ENCODE assay signal across 22 mouse cellular contexts in genomic region chr6:103028150-103028549, GRCm38 (mm10).
A peak's percentile ranks its signal among the peaks of the same experiment; 100 is the strongest.
DNase-seq lines count a peak whose midpoint lies in the region; ATAC-seq and TF ChIP-seq lines count a peak whose summit lies in the region.
"Had no signal": no experiment of that assay in that cellular context is flagged by ENCODE, and none has a peak within 500 bp of the region (broad histone marks: within the 10 kb centered on the region; RNA-seq: fewer than 3 reads in every experiment).

No protein-coding gene starts in this region.

- no peaks in the 10 kb centered on the region for H3K4me1 ChIP-seq in intestine, embryonic 15.5 days (replicated peaks)
- no peaks in the 10 kb centered on the region for H3K4me1 ChIP-seq in intestine, postnatal 0 days (replicated peaks; ENCODE audit: control insufficient read depth, insufficient read depth, low read length)
- no peaks in the 10 kb centered on the region for H3K4me1 ChIP-seq in forebrain, embryonic 16.5 days (replicated peaks; ENCODE audit: control insufficient read depth, insufficient read depth, low read length)
- H3K4me1 ChIP-seq: forebrain, embryonic 10.5 days; limb, embryonic 15.5 days; midbrain, embryonic 12.5 days had no signal

- DNase-seq in frontal cortex, postnatal 25 days (ENCODE audit: low spot score in 2 of 2), result peak; percentile 3 to 4
- peak in 1 of 2 experiments; percentile 10 for DNase-seq in left cerebral cortex, adult 2 months (ENCODE audit: extremely low spot score in 1 of 2, low spot score in 2 of 2)
- DNase-seq in right cerebral cortex, postnatal 25 days, result peak; percentile 9
- DNase-seq in urinary bladder, adult 18-20 months (ENCODE audit: low spot score in 2 of 2), result no peak
- no peak for DNase-seq in adrenal gland, postnatal 25 days
- DNase-seq: adrenal gland, postnatal 36 days; cerebellum, postnatal 10 days; heart, adult 11 months; kidney, adult 11 months; kidney, postnatal 4 days; lung, adult 2 months; lung, postnatal 4 days had no signal

- H3K9me3 ChIP-seq in intestine, embryonic 15.5 days, result no peaks in the 10 kb centered on the region
- no peaks in the 10 kb centered on the region for H3K9me3 ChIP-seq in intestine, postnatal 0 days (ENCODE audit: control insufficient read depth)
- no peaks in the 10 kb centered on the region for H3K9me3 ChIP-seq in forebrain, embryonic 16.5 days (ENCODE audit: control insufficient read depth, low read length)
- H3K9me3 ChIP-seq: embryonic facial prominence, embryonic 13.5 days; forebrain, embryonic 10.5 days; limb, embryonic 15.5 days; midbrain, embryonic 12.5 days had no signal

- no peak overlapping the region for H3K4me3 ChIP-seq in intestine, embryonic 15.5 days (replicated peaks)
- H3K4me3 ChIP-seq in intestine, postnatal 0 days (ENCODE audit: low read depth, low read length), result no peak overlapping the region
- H3K4me3 ChIP-seq in left cerebral cortex, adult 2 months, result no peak overlapping the region
- no peak overlapping the region for H3K4me3 ChIP-seq in forebrain, embryonic 16.5 days (replicated peaks; ENCODE audit: low read length)
- H3K4me3 ChIP-seq: embryonic facial prominence, embryonic 13.5 days; forebrain, embryonic 10.5 days; limb, embryonic 15.5 days; midbrain, embryonic 12.5 days; myocyte had no signal

- peak; percentile 31; the same call in 1 of the 2 replicates for ATAC-seq in intestine, embryonic 15.5 days
- no peak for ATAC-seq in intestine, postnatal 0 days
- no peak for ATAC-seq in forebrain, embryonic 16.5 days
- ATAC-seq: activated CD4-positive, CD25-positive, alpha-beta regulatory T cell, adult 4 months had no signal

- TF ChIP-seq CTCF in intestine, postnatal 0 days (IDR thresholded peaks at IDR 0.05; ENCODE audit: low read depth), result no peak
- no peak for TF ChIP-seq CTCF in left cerebral cortex, adult 2 months (IDR thresholded peaks at IDR 0.05)

- intact Hi-C loops in left cerebral cortex, adult 2 months (cut with DNase I), result no loop called here

- H3K36me3 ChIP-seq in intestine, embryonic 15.5 days, result no peaks in the 10 kb centered on the region
- H3K36me3 ChIP-seq in intestine, postnatal 0 days (ENCODE audit: control insufficient read depth, insufficient read depth), result no peaks in the 10 kb centered on the region
- H3K36me3 ChIP-seq in forebrain, embryonic 16.5 days (ENCODE audit: control insufficient read depth, insufficient read depth), result no peaks in the 10 kb centered on the region
- H3K36me3 ChIP-seq: embryonic facial prominence, embryonic 13.5 days; forebrain, embryonic 10.5 days; limb, embryonic 15.5 days; midbrain, embryonic 12.5 days had no signal

- no peaks in the 10 kb centered on the region for H3K27me3 ChIP-seq in intestine, embryonic 15.5 days (replicated peaks)
- H3K27me3 ChIP-seq in intestine, postnatal 0 days (replicated peaks; ENCODE audit: control insufficient read depth, insufficient read depth, low read length), result no peaks in the 10 kb centered on the region
- H3K27me3 ChIP-seq in forebrain, embryonic 16.5 days (replicated peaks; ENCODE audit: control insufficient read depth, insufficient read depth, low read length), result no peaks in the 10 kb centered on the region
- H3K27me3 ChIP-seq: embryonic facial prominence, embryonic 13.5 days; limb, embryonic 15.5 days; midbrain, embryonic 12.5 days had no signal

- H3K27ac ChIP-seq in intestine, embryonic 15.5 days, result no peak overlapping the region
- no peak overlapping the region for H3K27ac ChIP-seq in intestine, postnatal 0 days (ENCODE audit: low read depth, low read length)
- H3K27ac ChIP-seq in left cerebral cortex, adult 2 months, result peak overlapping the region; percentile 28; the same call in 1 of the 2 replicates
- H3K27ac ChIP-seq in forebrain, embryonic 16.5 days (ENCODE audit: low read length), result no peak overlapping the region
- H3K27ac ChIP-seq: embryonic facial prominence, embryonic 13.5 days; forebrain, embryonic 10.5 days; hindbrain, embryonic 14.5 days; limb, embryonic 15.5 days; midbrain, embryonic 12.5 days had no signal

- 56% methylated on average over 1 of the region's 1 CpGs for WGBS in intestine, embryonic 15.5 days
- 75% methylated on average over 1 of the region's 1 CpGs for WGBS in intestine, postnatal 0 days
- 82% methylated on average over 1 of the region's 1 CpGs for WGBS in forebrain, embryonic 16.5 days

- no peak overlapping the region for H3K9ac ChIP-seq in intestine, embryonic 15.5 days
- no peak overlapping the region for H3K9ac ChIP-seq in intestine, postnatal 0 days (ENCODE audit: low read depth, low read length)
- H3K9ac ChIP-seq in forebrain, embryonic 16.5 days (replicated peaks; ENCODE audit: low read depth, low read length), result no peak overlapping the region
- H3K9ac ChIP-seq: embryonic facial prominence, embryonic 13.5 days; hindbrain, embryonic 14.5 days; limb, embryonic 15.5 days; midbrain, embryonic 12.5 days had no signal

- H3K4me2 ChIP-seq in intestine, embryonic 15.5 days (replicated peaks), result no peak overlapping the region
- H3K4me2 ChIP-seq in intestine, postnatal 0 days (replicated peaks; ENCODE audit: low read depth), result no peak overlapping the region
- H3K4me2 ChIP-seq in forebrain, embryonic 16.5 days (ENCODE audit: low read length), result no peak overlapping the region
- H3K4me2 ChIP-seq: embryonic facial prominence, embryonic 13.5 days; hindbrain, embryonic 14.5 days; limb, embryonic 15.5 days; midbrain, embryonic 12.5 days had no signal

Comparison
In these comparisons a context has a peak if more than half of its experiments do, and no peak if none do; other contexts are left out.
1. DNase-seq: peak in frontal cortex, postnatal 25 days (2 of 2) and right cerebral cortex, postnatal 25 days (single experiment); none in urinary bladder, adult 18-20 months (0 of 2) and adrenal gland, postnatal 25 days (single experiment).